Mouse (Mus musculus): ENCODE measurements around the gene Ctf2. TPM values are rescaled to one million over a fixed set of nuclear protein-coding genes. Genes with fewer than 3 reads are reported as not detected.
A peak's percentile ranks its signal among the peaks of the same experiment; 100 is the strongest.

Ctf2 gene
- total RNA-seq, 2 experiments from 2014 or later, result not detected

GRCm38 (mm10) chr7:127685304-127686018, 46.5 kb downstream of the Ctf2 start:
- DNase-seq, result no peak

GRCm38 (mm10) chr7:127681888-127682553, 49.9 kb downstream of the Ctf2 start:
- peak in 1 of 2 experiments; percentile 32 for DNase-seq

- no peak for DNase-seq
Measured at GRCm38 (mm10) chr7:127680541-127680940, 51.4 kb downstream of the Ctf2 start.

- peak; percentile 55 to 58 for DNase-seq
Measured at GRCm38 (mm10) chr7:127678811-127679210, 53.2 kb downstream of the Ctf2 start.

GRCm38 (mm10) chr7:127677609-127678008, 54.4 kb downstream of the Ctf2 start:
- no peak for DNase-seq

- peak; percentile 58 to 74 for DNase-seq
Measured at GRCm38 (mm10) chr7:127677077-127677476, 54.9 kb downstream of the Ctf2 start.

- DNase-seq, result no peak
Measured at GRCm38 (mm10) chr7:127675391-127675811, 56.6 kb downstream of the Ctf2 start.

GRCm38 (mm10) chr7:127674977-127675376, 57.0 kb downstream of the Ctf2 start:
- peak; percentile 90 to 93 for DNase-seq

- DNase-seq, result no peak
Measured at GRCm38 (mm10) chr7:127672776-127673175, 59.2 kb downstream of the Ctf2 start.

- DNase-seq, result no peak
Measured at GRCm38 (mm10) chr7:127671880-127672774, 59.8 kb downstream of the Ctf2 start.

Small RNA genes within 50 kb of the gene (microRNA-seq; reads per million reads assigned to microRNA genes)
- gene Mir762, result not detected

Other genes starting within 250 kb of the Ctf2 start
- gene Srcap, start 220.2 kb downstream of the Ctf2 start, total RNA-seq (2021), result 10 to 100 TPM; 83.6 to 95.9 TPM
- gene Gm42715, start 212.6 kb downstream of the Ctf2 start, total RNA-seq (2021), result 10 to 100 TPM; 19.6 to 20.2 TPM
- not detected for gene Tmem265, start 170.8 kb downstream of the Ctf2 start, total RNA-seq (2021)
- gene Phkg2, start 158.8 kb downstream of the Ctf2 start, total RNA-seq (2021), result 10 to 100 TPM; 35.4 to 43.1 TPM
- gene Ccdc189, start 143.6 kb downstream of the Ctf2 start, total RNA-seq (2021), result 1 to 10 TPM; 7.0 to 7.8 TPM
- 10 to 100 TPM; 55.8 to 60.8 TPM for gene Rnf40, start 143.4 kb downstream of the Ctf2 start, total RNA-seq (2021)
- gene Zfp629, start 116.4 kb downstream of the Ctf2 start, total RNA-seq (2021), result 10 to 100 TPM; 19.7 to 20.6 TPM
- gene Bcl7c, start 23.2 kb downstream of the Ctf2 start, total RNA-seq (2021), result 100 to 1,000 TPM in 1 of 2 experiments, 10 to 100 TPM in 1; 63.6 to 103 TPM
- 1 to 10 TPM; 3.2 to 4.2 TPM for gene Ctf1, start 19.4 kb downstream of the Ctf2 start, total RNA-seq (2021)
- 10 to 100 TPM; 13.1 to 13.7 TPM for gene Fbxl19, start 12.4 kb upstream of the Ctf2 start, total RNA-seq (2021)
- 10 to 100 TPM; 27.7 to 36.3 TPM for gene Orai3, start 37.6 kb upstream of the Ctf2 start, total RNA-seq (2021)
- 10 to 100 TPM; 36.0 TPM for gene Setd1a, start 44.5 kb upstream of the Ctf2 start, total RNA-seq (2021)
- 1 to 10 TPM; 4.1 to 6.6 TPM for gene Gm49388, start 53.4 kb upstream of the Ctf2 start, total RNA-seq (2021)
- 10 to 100 TPM; 30.0 to 53.3 TPM for gene Hsd3b7, start 68.4 kb upstream of the Ctf2 start, total RNA-seq (2021)
- 100 to 1,000 TPM in 1 of 2 experiments, 10 to 100 TPM in 1; 92.5 to 108 TPM for gene Stx4a, start 92.1 kb upstream of the Ctf2 start, total RNA-seq (2021)
- 1 to 10 TPM; 4.4 to 4.5 TPM for gene Stx1b, start 92.4 kb upstream of the Ctf2 start, total RNA-seq (2021)
- gene Zfp646, start 144.1 kb upstream of the Ctf2 start, total RNA-seq (2021), result 10 to 100 TPM; 30.0 to 31.2 TPM
- 1 to 10 TPM; 6.3 to 7.7 TPM for gene Zfp668, start 144.7 kb upstream of the Ctf2 start, total RNA-seq (2021)
- 1 to 10 TPM in 1 of 2 experiments, under 1 TPM in 1; 0.49 to 1.7 TPM for gene Prss53, start 158.8 kb upstream of the Ctf2 start, total RNA-seq (2021)
- gene Gm21974, start 163.3 kb upstream of the Ctf2 start, total RNA-seq (2021), result not detected
- gene Vkorc1, start 163.5 kb upstream of the Ctf2 start, total RNA-seq (2021), result 10 to 100 TPM; 61.5 to 65.8 TPM
- gene Bckdk, start 171.9 kb upstream of the Ctf2 start, total RNA-seq (2021), result 100 to 1,000 TPM; 101 to 115 TPM
- gene Kat8, start 180.3 kb upstream of the Ctf2 start, total RNA-seq (2021), result 10 to 100 TPM; 25.9 to 27.9 TPM
- not detected for gene Prss8, start 197.9 kb upstream of the Ctf2 start, total RNA-seq (2021)
- 10 to 100 TPM in 1 of 2 experiments, 1 to 10 TPM in 1; 6.7 to 10.7 TPM for gene Prss36, start 214.6 kb upstream of the Ctf2 start, total RNA-seq (2021)
- 100 to 1,000 TPM; 170 to 229 TPM for gene Fus, start 235.3 kb upstream of the Ctf2 start, total RNA-seq (2021)

All from adrenal gland, postnatal 36 days (tissue).